Mouse (Mus musculus): ENCODE results near the gene AA792892. TPM values are rescaled to one million over a fixed set of nuclear protein-coding genes. Genes with fewer than 3 reads are reported as not detected.
"Not testable (repeated sequence)": the region's sequence is repeated elsewhere in the genome, so short reads cannot be mapped to it uniquely, and the experiment has no call there.

The AA792892 gene
- polyA plus RNA-seq (2014; fragmentation: Nextera tagmentation; extraction: Ambion mirVana) = not detected in 2 replicates

GRCm38 (mm10) chr5:94339449-94339848 lies at the start of gene AA792892:
TSS of gene AA792892 (plus strand) at chr5:94339749.
- H3K9me3 ChIP-seq (ENCODE audit: control insufficient read depth, low read length); H3K36me3 ChIP-seq (ENCODE audit: control insufficient read depth, insufficient read depth, low read length); H3K27me3 ChIP-seq (ENCODE audit: control insufficient read depth, insufficient read depth, low read length); ATAC-seq (ENCODE audit: low read depth); H3K27ac ChIP-seq (ENCODE audit: low read depth, low read length); H3K4me3 ChIP-seq (ENCODE audit: low read depth, low read length); H3K9ac ChIP-seq (replicated peaks; ENCODE audit: low read depth, low read length); H3K4me2 ChIP-seq (ENCODE audit: low read depth, low read length); H3K4me1 ChIP-seq (ENCODE audit: control insufficient read depth, insufficient read depth, low read length): not testable (repeated sequence)
- no CpG with 5 or more reads among the region's 2 CpGs for WGBS

- H3K27me3 ChIP-seq (ENCODE audit: control insufficient read depth, insufficient read depth, low read length); H3K4me1 ChIP-seq (ENCODE audit: control insufficient read depth, insufficient read depth, low read length); H3K9me3 ChIP-seq (ENCODE audit: control insufficient read depth, low read length); ATAC-seq (ENCODE audit: low read depth); H3K4me2 ChIP-seq (ENCODE audit: low read depth, low read length); H3K27ac ChIP-seq (ENCODE audit: low read depth, low read length); H3K4me3 ChIP-seq (ENCODE audit: low read depth, low read length); H3K9ac ChIP-seq (replicated peaks; ENCODE audit: low read depth, low read length); H3K36me3 ChIP-seq (ENCODE audit: control insufficient read depth, insufficient read depth, low read length): not testable (repeated sequence)
- WGBS = 96% methylated on average over 1 of the region's 1 CpGs
These were observed 32.9 kb upstream of the AA792892 start, which contains the start of gene A430089I19Rik for GRCm38 (mm10) chr5:94306696-94307095. TSS of gene A430089I19Rik (minus strand) at chr5:94306796.

GRCm38 (mm10) chr5:94314135-94314534 lies 25.4 kb upstream of the AA792892 start, which contains the start of gene Gm6502:
TSS of gene Gm6502 (plus strand) at chr5:94314435.
- no CpG with 5 or more reads among the region's 2 CpGs for WGBS
- not testable (repeated sequence) for H3K9ac ChIP-seq (replicated peaks; ENCODE audit: low read depth, low read length)

More at GRCm38 (mm10) chr5:94314135-94314534, 25.4 kb upstream of the AA792892 start, which contains the start of gene Gm6502:
- not testable (repeated sequence) for H3K4me1 ChIP-seq (ENCODE audit: control insufficient read depth, insufficient read depth, low read length); H3K27me3 ChIP-seq (ENCODE audit: control insufficient read depth, insufficient read depth, low read length); ATAC-seq (ENCODE audit: low read depth); H3K9me3 ChIP-seq (ENCODE audit: control insufficient read depth, low read length); H3K27ac ChIP-seq (ENCODE audit: low read depth, low read length); H3K4me3 ChIP-seq (ENCODE audit: low read depth, low read length); H3K36me3 ChIP-seq (ENCODE audit: control insufficient read depth, insufficient read depth, low read length); H3K4me2 ChIP-seq (ENCODE audit: low read depth, low read length)

Other genes with a start within 250 kb of the AA792892 start
- not detected in 2 replicates for gene Gm3106, start 121.7 kb upstream of the AA792892 start, polyA plus RNA-seq (2014; fragmentation: Nextera tagmentation; extraction: Ambion mirVana)
- gene A430089I19Rik, start 33.0 kb upstream of the AA792892 start, polyA plus RNA-seq (2014; fragmentation: Nextera tagmentation; extraction: Ambion mirVana) = not detected in 2 replicates
- gene Gm6502, start 25.3 kb upstream of the AA792892 start, polyA plus RNA-seq (2014; fragmentation: Nextera tagmentation; extraction: Ambion mirVana) = not detected in 2 replicates
- not detected in 2 replicates for gene Gm7682, start 106.0 kb downstream of the AA792892 start, polyA plus RNA-seq (2014; fragmentation: Nextera tagmentation; extraction: Ambion mirVana)
- gene Gm3139, start 186.5 kb downstream of the AA792892 start, polyA plus RNA-seq (2014; fragmentation: Nextera tagmentation; extraction: Ambion mirVana) = not detected in 2 replicates